Mouse (Mus musculus) spleen, adult 2 months (tissue): ENCODE results near the gene Noxo1.

ENCODE experiments used
- CTCF ChIP-seq: fragments of 200-500 bp; IDR thresholded peaks from 2 replicates; pipeline ENCODE4 v1.5.1; 2011; ENCODE audit warnings: mild to moderate bottlenecking, inconsistent platforms; ENCODE audit not compliant: insufficient read depth, insufficient read length, insufficient replicate concordance; ENCODE audit errors: extremely low read depth
- POLR2A ChIP-seq: fragments of 200-500 bp; IDR thresholded peaks from 2 replicates; pipeline ENCODE4 v1.6.1; 2011; ENCODE audit warnings: low read depth, low read length, inconsistent platforms

DNA sequence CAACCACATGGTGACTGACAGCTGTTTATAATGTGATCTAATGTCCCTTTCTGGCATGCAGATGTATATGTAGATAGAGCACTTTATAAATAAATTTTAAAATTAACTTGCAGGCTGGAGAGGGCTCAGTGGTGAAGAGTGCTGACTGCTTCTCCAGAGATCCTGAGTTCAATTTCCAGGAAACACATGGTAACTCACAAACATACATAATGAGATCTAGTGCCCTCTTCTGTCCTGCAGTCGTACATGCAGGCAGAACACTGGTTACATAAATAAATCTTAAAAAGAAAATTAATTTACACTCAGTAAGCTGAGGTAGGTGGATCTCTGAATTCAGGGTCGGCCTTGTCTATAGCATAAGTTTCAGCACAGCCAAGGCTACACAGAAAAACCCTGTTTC lies 12.6 kb downstream of the Noxo1 start:
- TF ChIP-seq CTCF (no peak), POLR2A (no peak)
